Mouse (Mus musculus): ENCODE results near the gene Usp35.
A peak's percentile ranks its signal among the peaks of the same experiment; 100 is the strongest.

The Usp35 gene

GRCm38 (mm10) chr7:97331726-97332666 is at the start of gene Usp35, which contains the start of gene Kctd21:
TSS of gene Usp35 (minus strand) at chr7:97332020.
TSS of gene Kctd21 (plus strand) at chr7:97332327.
- DNase-seq, result peak; percentile 97

GRCm38 (mm10) chr7:97380500-97381123 is 48.8 kb upstream of the Usp35 start:
- DNase-seq, result no peak

GRCm38 (mm10) chr7:97379304-97379703 is 47.5 kb upstream of the Usp35 start:
- no peak for DNase-seq

- DNase-seq, result no peak
Observed at GRCm38 (mm10) chr7:97375906-97376305, 44.1 kb upstream of the Usp35 start.

GRCm38 (mm10) chr7:97375101-97375500 is 43.3 kb upstream of the Usp35 start:
- no peak for DNase-seq

- no peak for DNase-seq
Observed at GRCm38 (mm10) chr7:97365887-97366286, 34.1 kb upstream of the Usp35 start.

- DNase-seq, result no peak
Observed at GRCm38 (mm10) chr7:97361467-97361866, 29.6 kb upstream of the Usp35 start.

GRCm38 (mm10) chr7:97360955-97361354 is 29.1 kb upstream of the Usp35 start:
- DNase-seq, result no peak

- no peak for DNase-seq
Observed at GRCm38 (mm10) chr7:97360166-97360565, 28.3 kb upstream of the Usp35 start.

- DNase-seq, result no peak
Observed at GRCm38 (mm10) chr7:97358347-97358746, 26.5 kb upstream of the Usp35 start.

GRCm38 (mm10) chr7:97357840-97358239 is 26.0 kb upstream of the Usp35 start:
- DNase-seq, result no peak

- DNase-seq, result peak; percentile 79
Observed at GRCm38 (mm10) chr7:97356875-97357276, 25.1 kb upstream of the Usp35 start.

GRCm38 (mm10) chr7:97356253-97356652 is 24.4 kb upstream of the Usp35 start:
- DNase-seq, result no peak

- peak; percentile 74 for DNase-seq
Observed at GRCm38 (mm10) chr7:97355068-97355841, 23.4 kb upstream of the Usp35 start.

GRCm38 (mm10) chr7:97353356-97353755 is 21.5 kb upstream of the Usp35 start:
- no peak for DNase-seq

- no peak for DNase-seq
Observed at GRCm38 (mm10) chr7:97351792-97352513, 20.1 kb upstream of the Usp35 start.

- no peak for DNase-seq
Observed at GRCm38 (mm10) chr7:97350891-97351290, 19.1 kb upstream of the Usp35 start.

GRCm38 (mm10) chr7:97349438-97349837 is 17.6 kb upstream of the Usp35 start:
- DNase-seq, result no peak

- no peak for DNase-seq
Observed at GRCm38 (mm10) chr7:97348836-97349235, 17.0 kb upstream of the Usp35 start.

- DNase-seq, result no peak
Observed at GRCm38 (mm10) chr7:97348318-97348717, 16.5 kb upstream of the Usp35 start.

GRCm38 (mm10) chr7:97347464-97347863 is 15.6 kb upstream of the Usp35 start:
- peak; percentile 1 for DNase-seq

- no peak for DNase-seq
Observed at GRCm38 (mm10) chr7:97346822-97347166, 15.0 kb upstream of the Usp35 start.
